Mouse (Mus musculus) heart, adult 2 months (tissue): ENCODE data around the gene Pacrg. TPM values are rescaled to one million over a fixed set of nuclear protein-coding genes. Genes with fewer than 3 reads are reported as not detected.

ENCODE experiments used
- DNase-seq, 2 experiments: peaks; one replicate each; pipeline ENCODE4 v3.0.0; 2021
- H3K27ac ChIP-seq: fragments of 200-600 bp; 2 replicates; pipeline ENCODE4 v1.8.1; 2022
- H3K27me3 ChIP-seq: fragments of 200-500 bp; 2 replicates; pipeline ENCODE4 v1.6.1; 2012; ENCODE audit warnings: mild to moderate bottlenecking, low read length, inconsistent platforms, mixed read lengths; ENCODE audit not compliant: control insufficient read depth, insufficient read depth
- H3K36me3 ChIP-seq: fragments of 200-500 bp; 2 replicates; pipeline ENCODE4 v1.6.1; 2012; ENCODE audit warnings: low read length, inconsistent platforms; ENCODE audit not compliant: control insufficient read depth, insufficient read depth
- H3K4me1 ChIP-seq: fragments of 200-500 bp; 2 replicates; pipeline ENCODE4 v1.6.1; 2011; ENCODE audit warnings: low read length; ENCODE audit not compliant: control insufficient read depth, insufficient read depth
- H3K4me3 ChIP-seq: fragments of 200-600 bp; 2 replicates; pipeline ENCODE4 v1.8.1; 2022
- H3K79me2 ChIP-seq: fragments of 200-500 bp; replicated peaks from 2 replicates; pipeline ENCODE4 v1.6.1; 2012; ENCODE audit warnings: mild to moderate bottlenecking, inconsistent platforms, low read length, moderate library complexity, mixed read lengths; ENCODE audit not compliant: control insufficient read depth, insufficient read depth
- H3K9ac ChIP-seq: fragments of 200-500 bp; 2 replicates; pipeline ENCODE4 v1.6.1; 2012; ENCODE audit warnings: low read depth, mild to moderate bottlenecking, control low read depth, inconsistent platforms, low read length, mixed read lengths
- CTCF ChIP-seq: fragments of 200-600 bp; IDR thresholded peaks from 2 replicates; pipeline ENCODE4 v1.8.1; 2022; ENCODE audit warnings: antibody characterized with exemption, mild to moderate bottlenecking, moderate library complexity
- EP300 ChIP-seq: fragments of 200-500 bp; IDR thresholded peaks from 2 replicates; pipeline ENCODE4 v1.6.1; 2011; ENCODE audit warnings: low read depth, low read length, control low read depth; ENCODE audit not compliant: insufficient read depth
- POLR2A ChIP-seq: fragments of 200-500 bp; IDR thresholded peaks from 2 replicates; pipeline ENCODE4 v1.6.1; 2011; ENCODE audit warnings: mild to moderate bottlenecking, low read depth, low read length, control low read depth; ENCODE audit not compliant: insufficient read depth
- WGBS: fragments of 180-500 bp; shearing (Covaris S2); methylation state at CpG from one replicate; pipeline ENCODE4 v1.1.7; 2018; 5-methylcytosine and 5-hydroxymethylcytosine counted together
- intact Hi-C: fragments of 180-260 bp; cut with DNase I; formaldehyde crosslinking; loops from one replicate; pipeline ENCODE4 v1.15.1; 2025
- polyA plus RNA-seq: library from polyadenylated mRNA; depleted of rRNA; stranded (reverse); fragments of >200 nt; gene quantifications from 2 replicates; pipeline ENCODE4 v1.2.3, GENCODE M21; 2012
- total RNA-seq, 2 experiments: library from RNA; stranded (reverse); gene quantifications; 2 replicates each; pipeline ENCODE4 v1.2.3; 2021

The Pacrg gene
- total and polyA plus RNA-seq, 3 experiments: 0.45 to 1.0 (median 0.89) TPM

DNA sequence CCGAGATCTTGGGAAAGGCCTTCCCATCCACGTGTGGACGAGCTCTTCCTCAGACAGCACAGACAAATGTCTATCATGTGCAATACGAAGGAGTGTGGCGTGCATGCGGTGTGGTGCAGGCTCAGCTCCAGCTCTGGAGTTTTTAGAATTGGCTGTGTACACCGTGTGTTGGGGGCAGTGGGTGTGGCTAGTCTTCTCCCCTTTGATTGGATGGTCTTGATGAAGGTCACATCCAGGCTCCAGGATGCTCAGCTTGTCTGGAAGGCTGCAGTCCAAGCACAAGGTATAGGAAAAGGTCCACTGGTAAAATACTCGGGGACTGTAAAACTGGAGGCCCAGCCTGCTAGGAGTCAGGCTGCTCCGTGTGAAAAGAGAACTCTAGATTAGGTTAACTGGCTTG lies 450.4 kb downstream of the Pacrg start:
- peaks cover 22% of the 10 kb centered on the region for H3K4me1 ChIP-seq
- H3K27ac ChIP-seq: peak overlapping the region; percentile 95
- H3K79me2 ChIP-seq: no peaks in the 10 kb centered on the region
- TF ChIP-seq CTCF (no peak), EP300 (0 out of 2 replicates have a peak, but pooled peaks have one; percentile 32), POLR2A (peak; percentile 30; the same call in 1 of the 2 replicates)
- peak in 1 of 2 experiments; percentile 49 for DNase-seq
- 45% methylated on average over 9 of the region's 9 CpGs for WGBS
- peak overlapping the region; percentile 11; the same call in 1 of the 2 replicates for H3K4me3 ChIP-seq
- intact Hi-C loops: loop anchor here (1.0 to 5.0 kb wide), 7 partner anchors 17 to 352 kb away; no protein-coding TSS in a partner anchor
- H3K36me3 ChIP-seq: peaks cover 2% of the 10 kb centered on the region; the same call in 1 of the 2 replicates
- H3K27me3 ChIP-seq: no peaks in the 10 kb centered on the region
- H3K9ac ChIP-seq: peak overlapping the region; percentile 27

DNA sequence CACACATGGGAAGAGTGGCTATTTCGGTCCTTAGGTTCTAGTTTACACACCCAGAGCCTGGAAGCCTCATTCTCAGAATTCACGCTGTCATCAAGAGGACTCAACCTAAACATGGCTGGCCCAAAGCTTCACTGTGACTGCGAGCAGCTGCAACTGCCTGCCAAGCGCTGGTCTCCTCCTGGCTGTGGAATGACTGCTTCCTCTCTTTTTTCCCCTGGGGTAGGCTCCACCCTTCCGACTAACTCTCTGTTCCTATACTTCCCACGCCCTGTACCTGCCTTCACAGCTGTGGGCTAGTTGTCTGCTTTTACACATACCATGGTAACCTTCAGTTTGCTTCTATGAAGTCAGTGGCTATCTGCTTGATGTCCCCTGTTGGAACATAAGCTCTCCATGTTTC lies 453.6 kb downstream of the Pacrg start:
- Histone ChIP-seq H3K36me3 (peaks cover under 1% of the 10 kb centered on the region; the same call in 1 of the 2 replicates), H3K4me3 (no peak overlapping the region), H3K79me2 (no peaks in the 10 kb centered on the region), H3K4me1 (peaks cover 21% of the 10 kb centered on the region), H3K9ac (no peak overlapping the region), H3K27ac (peak overlapping the region; percentile 16; the same call in 1 of the 2 replicates), H3K27me3 (no peaks in the 10 kb centered on the region)
- intact Hi-C loops: no loop called here
- no peak for DNase-seq
- WGBS: 22% methylated on average over 6 of the region's 6 CpGs
- TF ChIP-seq EP300 (0 out of 2 replicates have a peak, but pooled peaks have one; percentile 20), CTCF (no peak)

DNA sequence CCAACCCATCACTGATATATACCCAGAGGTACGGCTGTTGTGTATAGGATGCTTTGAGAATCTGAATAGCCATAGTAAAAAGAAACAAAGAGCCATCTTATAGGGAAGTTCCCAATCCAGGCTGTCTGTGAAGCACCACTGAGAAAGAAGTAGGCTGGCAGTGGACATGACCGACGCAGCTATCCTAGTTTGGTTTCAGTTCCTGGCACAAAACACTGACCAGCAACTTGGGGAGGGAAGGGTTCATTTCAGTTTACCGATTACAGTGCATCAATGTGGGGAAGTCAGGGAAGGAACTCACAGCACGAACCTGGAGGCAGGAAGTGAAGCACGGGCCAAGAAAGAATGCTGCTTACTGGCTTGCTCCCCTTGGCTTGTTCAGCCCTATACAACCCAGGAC lies 456.7 kb downstream of the Pacrg start:
- no peak for DNase-seq
- H3K79me2 ChIP-seq: no peaks in the 10 kb centered on the region
- peaks cover 8% of the 10 kb centered on the region for H3K4me1 ChIP-seq
- no peaks in the 10 kb centered on the region for H3K27me3 ChIP-seq
- H3K9ac ChIP-seq: no peak overlapping the region
- H3K27ac ChIP-seq: no peak overlapping the region
- H3K4me3 ChIP-seq: no peak overlapping the region
- no peak for TF ChIP-seq EP300
- no peak for TF ChIP-seq POLR2A
- no peak for TF ChIP-seq CTCF
- no peaks in the 10 kb centered on the region for H3K36me3 ChIP-seq
- whole genome bisulfite sequencing: 59% methylated on average over 6 of the region's 6 CpGs
- intact Hi-C loops: loop anchor here (2.0 kb wide), 1 partner anchor 25 kb away; no protein-coding TSS in a partner anchor

DNA sequence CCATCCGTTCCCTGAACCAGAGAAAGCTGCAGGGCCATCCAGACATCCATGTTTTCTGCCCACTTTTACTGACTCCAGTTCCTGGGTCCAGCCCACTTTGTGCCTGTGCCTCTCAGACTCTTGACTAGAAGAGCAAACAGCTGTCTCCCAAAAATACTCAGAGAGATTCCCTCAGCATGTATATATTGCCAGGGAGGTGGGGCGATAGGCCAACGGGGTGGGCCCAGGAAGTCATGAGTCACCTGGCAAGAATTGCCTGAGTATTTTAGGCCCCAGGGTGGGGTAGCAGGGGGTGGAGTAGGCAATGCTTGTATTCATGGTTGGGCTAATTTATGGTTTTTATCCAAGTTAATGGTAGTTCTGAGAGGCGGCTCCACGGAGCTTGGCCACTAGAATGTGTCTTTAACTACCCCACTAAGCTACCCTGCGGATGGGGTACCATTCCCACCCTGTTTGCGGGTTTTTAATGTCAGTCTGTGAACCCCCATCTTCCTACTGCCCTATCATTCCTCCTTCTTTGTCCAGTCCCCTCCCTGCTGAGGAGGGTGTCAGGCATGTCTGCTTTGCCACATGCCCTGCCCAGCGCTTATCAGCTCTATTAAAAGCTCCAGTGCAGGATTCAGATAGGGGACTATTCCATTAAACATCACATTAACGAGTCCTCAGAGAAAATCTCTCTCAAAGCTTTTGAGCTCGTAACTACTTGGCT lies 461.5 kb downstream of the Pacrg start:
- Histone ChIP-seq H3K27me3 (no peaks in the 10 kb centered on the region), H3K9ac (no peak overlapping the region), H3K79me2 (no peaks in the 10 kb centered on the region), H3K4me1 (peaks cover 9% of the 10 kb centered on the region), H3K36me3 (no peaks in the 10 kb centered on the region), H3K4me3 (no peak overlapping the region), H3K27ac (peak overlapping the region; percentile 84)
- peak; percentile 61 to 70 for DNase-seq
- TF ChIP-seq EP300 (0 out of 2 replicates have a peak, but pooled peaks have one; percentile 30), CTCF (no peak)
- WGBS: 45% methylated on average over 10 of the region's 10 CpGs
- intact Hi-C loops: no loop called here

DNA sequence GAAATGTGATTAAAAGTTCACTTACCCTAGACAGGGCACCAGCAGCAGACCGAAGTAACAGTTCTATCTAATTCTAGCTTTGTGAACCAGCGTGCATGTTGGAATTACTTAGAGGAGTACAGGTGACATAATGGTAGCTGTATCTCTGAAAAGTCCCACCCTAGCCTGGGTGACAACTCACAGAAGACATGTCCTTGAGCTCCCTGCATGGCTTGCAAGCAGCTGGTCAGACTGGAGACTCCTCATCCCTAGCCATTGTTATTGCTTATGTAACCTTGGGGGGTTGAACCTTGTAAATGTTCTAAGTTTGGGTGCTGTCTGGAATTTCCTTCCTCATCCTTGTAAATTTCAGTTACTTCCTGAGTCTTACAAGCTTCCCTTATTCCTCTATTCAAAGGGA lies 462.5 kb downstream of the Pacrg start:
- WGBS: 99% methylated on average over 2 of the region's 2 CpGs
- peaks cover 10% of the 10 kb centered on the region for H3K4me1 ChIP-seq
- H3K9ac ChIP-seq: no peak overlapping the region
- no peak overlapping the region for H3K4me3 ChIP-seq
- no peak for DNase-seq
- no peaks in the 10 kb centered on the region for H3K27me3 ChIP-seq
- no peaks in the 10 kb centered on the region for H3K79me2 ChIP-seq
- peak overlapping the region; percentile 84 for H3K27ac ChIP-seq
- no peaks in the 10 kb centered on the region for H3K36me3 ChIP-seq
- intact Hi-C loops: no loop called here
- TF ChIP-seq CTCF (no peak), POLR2A (no peak), EP300 (no peak)

DNA sequence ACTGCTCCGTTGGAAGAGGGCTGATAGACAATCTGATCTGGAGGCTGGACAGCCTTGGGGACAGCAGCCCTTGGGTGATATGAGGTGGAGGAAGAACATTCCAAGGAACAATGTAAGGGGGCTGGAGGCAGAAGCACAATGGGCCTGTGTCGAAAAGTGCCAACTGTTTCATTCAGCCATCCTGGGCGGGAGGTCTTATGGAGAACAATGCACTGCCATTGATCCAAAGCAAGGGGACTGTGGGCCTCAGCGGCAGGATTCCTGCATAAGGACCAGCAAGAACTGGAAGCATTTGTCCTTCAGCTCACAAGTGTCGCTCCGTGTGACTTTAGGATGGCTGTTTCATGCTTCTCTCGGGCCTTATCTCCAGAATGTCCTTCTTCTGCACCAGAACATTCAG lies 465.8 kb downstream of the Pacrg start:
- DNase-seq: no peak
- TF ChIP-seq POLR2A (no peak), CTCF (no peak), EP300 (no peak)
- WGBS: 58% methylated on average over 7 of the region's 7 CpGs
- Histone ChIP-seq H3K27me3 (no peaks in the 10 kb centered on the region), H3K36me3 (peaks cover 5% of the 10 kb centered on the region; the same call in 1 of the 2 replicates), H3K4me1 (peaks cover 27% of the 10 kb centered on the region), H3K4me3 (no peak overlapping the region), H3K27ac (no peak overlapping the region), H3K79me2 (no peaks in the 10 kb centered on the region), H3K9ac (no peak overlapping the region)
- intact Hi-C loops: loop anchor here (5.0 kb wide), 3 partner anchors 37 to 118 kb away; no protein-coding TSS in a partner anchor
